Mouse (Mus musculus) lung, embryonic 16.5 days (tissue): ENCODE measurements around the gene Vps13d. TPM values are rescaled to one million over a fixed set of nuclear protein-coding genes. Genes with fewer than 3 reads are reported as not detected.

ENCODE experiments used
- ATAC-seq: fragments of 200-750 bp; cut with Nextera tagmentation; 2 replicates; pipeline ENCODE4 v1.8.0; 2017; ENCODE audit warnings: low read depth, mild to moderate bottlenecking, moderate library complexity
- H3K27ac ChIP-seq: fragments of 300-500 bp; sonication (generic); 2 replicates; pipeline ENCODE4 v1.5.1; 2014; ENCODE audit warnings: mild to moderate bottlenecking, control low read depth, low read length
- H3K27me3 ChIP-seq: fragments of 300-500 bp; sonication (generic); 2 replicates; pipeline ENCODE4 v1.6.1; 2014; ENCODE audit warnings: low read depth, low read length, mixed read lengths; ENCODE audit not compliant: control insufficient read depth, insufficient read depth
- H3K36me3 ChIP-seq: fragments of 300-500 bp; sonication (generic); 2 replicates; pipeline ENCODE4 v1.6.1; 2014; ENCODE audit warnings: low read length; ENCODE audit not compliant: control insufficient read depth, insufficient read depth
- H3K4me1 ChIP-seq: fragments of 300-500 bp; sonication (generic); replicated peaks from 2 replicates; pipeline ENCODE4 v1.6.1; 2014; ENCODE audit warnings: low read length, mixed read lengths; ENCODE audit not compliant: control insufficient read depth, insufficient read depth
- H3K4me2 ChIP-seq: fragments of 300-500 bp; sonication (generic); 2 replicates; pipeline ENCODE4 v1.6.1; 2014; ENCODE audit warnings: low read depth, low read length, control low read depth
- H3K4me3 ChIP-seq: fragments of 300-500 bp; sonication (generic); 2 replicates; pipeline ENCODE4 v1.5.1; 2014; ENCODE audit warnings: mild to moderate bottlenecking, low read length, control low read depth
- H3K9ac ChIP-seq: fragments of 300-500 bp; sonication (generic); 2 replicates; pipeline ENCODE4 v1.6.1; 2014; ENCODE audit warnings: low read length, control low read depth
- H3K9me3 ChIP-seq: fragments of 300-500 bp; sonication (generic); 2 replicates; pipeline ENCODE4 v1.6.1; 2016; ENCODE audit warnings: low read length; ENCODE audit not compliant: control insufficient read depth
- WGBS: fragments of 180-500 bp; shearing (Covaris S2); extraction: QIAGEN DNeasy Blood & Tissue Kit; methylation state at CpG from one replicate; pipeline ENCODE4 v1.1.7; 2014; 5-methylcytosine and 5-hydroxymethylcytosine counted together
- polyA plus RNA-seq: library from polyadenylated mRNA; unstranded; fragments of >200 nt; fragmentation: Nextera tagmentation; extraction: Ambion mirVana; gene quantifications from 2 replicates; pipeline ENCODE4 v1.2.1, GENCODE M21; 2015

Gene Vps13d
- polyA plus RNA-seq, 1 experiment from 2014 or later = 5.9 TPM

GRCm38 (mm10) chr4:144999903-145000382 is 194.9 kb downstream of the Vps13d start:
- WGBS = 8% methylated on average over 20 of the region's 20 CpGs
- H3K27ac ChIP-seq = peak overlapping the region; percentile 92
- 0 out of 2 replicates have a peak overlapping the region, but pooled peaks have one; percentile 29 for H3K9ac ChIP-seq
- H3K4me1 ChIP-seq = peaks cover 53% of the 10 kb centered on the region
- H3K36me3 ChIP-seq = no peaks in the 10 kb centered on the region
- peak; percentile 92 for ATAC-seq
- H3K27me3 ChIP-seq = no peaks in the 10 kb centered on the region
- no peak overlapping the region for H3K4me3 ChIP-seq
- H3K4me2 ChIP-seq = peak overlapping the region; percentile 21; the same call in 1 of the 2 replicates
- H3K9me3 ChIP-seq = no peaks in the 10 kb centered on the region

DNA sequence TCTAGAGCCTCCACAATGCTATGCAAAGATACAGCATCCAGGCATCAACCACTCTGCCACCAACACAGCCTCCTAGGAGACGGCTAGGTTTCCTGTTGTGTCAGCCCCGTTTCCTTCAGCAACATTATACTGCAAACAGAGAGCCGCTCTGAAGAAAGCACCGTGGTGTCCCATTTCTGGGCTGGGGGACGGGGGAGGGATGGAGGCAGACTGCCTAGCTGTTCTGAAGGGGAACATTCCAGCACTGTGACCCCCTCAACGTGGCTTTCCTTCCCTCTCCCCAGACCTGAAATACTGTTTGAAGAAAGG is 195.3 kb downstream of the Vps13d start:
- ATAC-seq = peak; percentile 39
- Histone ChIP-seq H3K36me3 (no peaks in the 10 kb centered on the region), H3K4me3 (no peak overlapping the region), H3K4me1 (peaks cover 53% of the 10 kb centered on the region), H3K27me3 (no peaks in the 10 kb centered on the region), H3K27ac (peak overlapping the region; percentile 92), H3K4me2 (peak overlapping the region; percentile 21; the same call in 1 of the 2 replicates), H3K9ac (peak overlapping the region; percentile 29; the same call in 1 of the 2 replicates), H3K9me3 (no peaks in the 10 kb centered on the region)
- 7% methylated on average over 6 of the region's 6 CpGs for WGBS

DNA sequence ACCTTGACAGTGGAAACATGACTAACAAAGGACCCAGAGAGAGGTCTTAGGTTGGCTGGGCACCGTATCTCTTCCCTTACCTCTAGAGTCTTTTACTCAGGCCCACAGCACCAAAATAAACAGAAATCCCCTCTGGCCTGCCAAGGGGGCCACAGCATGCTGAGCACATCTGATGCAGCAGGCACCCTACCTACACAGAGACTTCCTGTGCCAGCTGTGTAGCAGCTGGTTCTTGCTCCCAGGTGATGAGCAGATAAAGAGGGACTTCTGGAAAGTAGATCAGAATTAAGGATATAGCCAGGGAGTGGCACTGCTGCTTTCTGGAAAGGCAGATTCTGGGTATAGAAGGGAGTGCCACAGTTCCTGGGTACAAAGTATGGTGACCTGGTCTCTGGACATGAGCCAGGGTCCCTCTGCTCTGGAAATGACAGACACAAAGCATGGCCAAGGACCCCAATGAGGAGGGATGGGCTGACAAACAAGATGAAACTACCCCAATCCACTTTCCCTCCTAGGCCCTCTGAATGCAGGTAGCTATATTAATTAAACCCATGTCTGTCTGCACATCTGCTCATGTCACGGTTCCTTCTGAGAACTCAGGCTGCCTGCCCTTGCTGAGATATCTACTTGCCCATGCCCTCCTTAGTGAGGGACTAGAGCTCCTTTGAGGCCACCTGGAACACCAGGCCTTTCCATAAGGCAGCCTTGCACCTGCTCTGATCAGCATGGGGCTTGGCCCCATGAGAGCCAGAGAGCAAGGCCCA is 195.8 kb downstream of the Vps13d start:
- peaks cover 52% of the 10 kb centered on the region for H3K4me1 ChIP-seq
- H3K27me3 ChIP-seq = no peaks in the 10 kb centered on the region
- H3K4me2 ChIP-seq = no peak overlapping the region
- no peaks in the 10 kb centered on the region for H3K36me3 ChIP-seq
- H3K9me3 ChIP-seq = no peaks in the 10 kb centered on the region
- H3K9ac ChIP-seq = peak overlapping the region; percentile 29; the same call in 1 of the 2 replicates
- H3K4me3 ChIP-seq = no peak overlapping the region
- ATAC-seq = no peak
- 68% methylated on average over 2 of the region's 2 CpGs for WGBS
- peak overlapping the region; percentile 92 for H3K27ac ChIP-seq

DNA sequence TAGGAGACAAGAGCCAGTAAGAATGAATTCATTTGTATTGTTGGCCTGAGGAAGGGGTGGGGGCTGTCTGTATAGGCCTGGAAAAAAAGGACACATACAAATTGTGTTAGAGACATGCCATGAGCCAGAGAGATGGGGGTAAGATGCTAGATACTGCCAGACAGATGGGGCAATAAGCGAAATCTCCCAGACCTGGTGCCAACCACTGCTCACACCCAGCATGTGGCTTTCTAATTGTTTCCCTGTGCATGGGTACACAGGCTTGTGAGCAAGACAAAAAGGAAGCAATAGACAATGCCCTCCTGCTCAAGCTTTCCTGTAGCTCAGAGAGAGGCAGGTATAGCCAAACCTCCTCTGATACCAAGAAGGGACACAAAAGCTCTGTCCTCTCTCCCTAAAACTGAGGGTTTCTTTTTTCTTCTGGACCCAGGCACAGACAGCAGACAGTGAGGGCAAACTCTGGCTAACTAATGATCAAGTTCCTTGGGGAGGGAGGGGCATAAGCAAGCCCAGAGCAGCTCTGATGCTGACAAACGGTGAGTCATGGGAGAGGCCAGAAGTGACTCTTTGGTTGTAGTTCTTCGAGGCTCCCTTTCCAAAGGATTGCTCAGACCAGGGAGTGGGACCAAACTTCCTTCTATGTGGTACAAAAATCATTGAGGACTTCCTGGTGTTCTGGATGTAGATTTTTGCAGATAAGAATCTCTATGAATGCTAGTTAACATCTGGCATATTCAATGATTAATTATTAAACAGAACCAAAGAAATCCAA is 196.7 kb downstream of the Vps13d start:
- Histone ChIP-seq H3K9ac (no peak overlapping the region), H3K4me2 (no peak overlapping the region), H3K4me3 (no peak overlapping the region), H3K27me3 (no peaks in the 10 kb centered on the region), H3K27ac (no peak overlapping the region), H3K4me1 (peaks cover 62% of the 10 kb centered on the region), H3K9me3 (no peaks in the 10 kb centered on the region), H3K36me3 (no peaks in the 10 kb centered on the region)
- 34% methylated on average over 3 of the region's 3 CpGs for WGBS
- no peak for ATAC-seq

DNA sequence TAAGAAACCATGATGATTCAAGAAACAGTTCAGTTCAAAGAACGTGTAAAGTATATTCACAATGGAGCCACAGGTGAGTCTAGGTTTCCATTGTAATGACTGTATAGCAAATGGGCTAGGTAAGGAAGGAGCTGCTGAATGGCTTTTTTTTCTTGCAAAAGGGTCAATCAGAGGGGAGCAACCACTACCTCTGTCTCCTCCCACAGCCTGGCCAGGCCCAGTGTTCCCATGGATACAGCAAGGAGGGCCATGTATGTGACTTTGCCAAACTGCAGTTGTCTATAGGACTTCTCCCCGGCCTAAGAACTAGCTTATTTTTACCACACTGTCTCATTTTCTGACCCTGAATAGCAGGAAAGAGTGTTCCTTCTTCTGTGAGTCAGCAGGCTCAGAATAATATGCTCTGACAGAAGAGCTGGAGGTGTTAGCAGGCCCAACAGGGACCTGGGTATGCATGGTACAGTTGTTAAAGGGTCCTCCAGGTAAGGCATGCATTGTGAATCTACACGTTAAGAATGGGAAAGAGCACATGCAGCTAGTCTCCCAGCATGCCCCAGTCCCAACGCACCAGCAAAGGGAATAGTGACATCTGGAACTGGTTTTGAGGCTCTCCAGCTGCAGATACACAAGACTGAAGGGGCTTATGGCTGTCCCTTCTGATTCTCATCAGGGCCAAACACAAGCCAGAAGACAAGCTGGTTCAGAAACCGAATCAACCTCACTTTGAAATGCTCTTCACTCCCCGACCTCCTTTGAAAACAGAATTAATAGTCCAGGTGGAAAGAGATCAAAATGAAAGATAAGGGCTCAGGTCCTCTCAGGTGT is 197.6 kb downstream of the Vps13d start:
- H3K4me2 ChIP-seq = no peak overlapping the region
- no peaks in the 10 kb centered on the region for H3K9me3 ChIP-seq
- H3K36me3 ChIP-seq = no peaks in the 10 kb centered on the region
- no peak overlapping the region for H3K4me3 ChIP-seq
- no peak overlapping the region for H3K27ac ChIP-seq
- 53% methylated on average over 6 of the region's 6 CpGs for WGBS
- H3K9ac ChIP-seq = no peak overlapping the region
- H3K4me1 ChIP-seq = peaks cover 69% of the 10 kb centered on the region
- H3K27me3 ChIP-seq = no peaks in the 10 kb centered on the region
- ATAC-seq = no peak

DNA sequence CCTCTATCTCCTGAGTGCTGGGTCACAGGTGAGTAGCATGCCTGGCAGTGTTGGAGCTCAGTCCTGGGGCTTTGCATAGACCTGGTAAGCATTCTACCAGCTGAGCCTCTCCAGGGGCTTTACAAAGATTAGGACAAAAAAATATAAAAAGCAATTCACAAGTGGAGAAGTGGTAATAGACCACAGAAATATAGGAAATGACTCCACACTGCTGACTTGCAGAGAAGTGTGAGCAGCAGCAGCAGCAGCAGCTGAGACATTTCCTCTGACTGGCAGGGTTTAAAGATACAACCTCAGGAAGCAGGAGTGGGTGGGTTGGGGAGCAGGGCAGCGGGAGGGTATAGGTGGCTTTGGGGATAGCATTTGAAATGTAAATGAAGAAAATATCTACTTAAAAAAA is 199.0 kb downstream of the Vps13d start:
- no peak overlapping the region for H3K27ac ChIP-seq
- ATAC-seq = no peak
- no peak overlapping the region for H3K4me2 ChIP-seq
- H3K9ac ChIP-seq = no peak overlapping the region
- no peaks in the 10 kb centered on the region for H3K9me3 ChIP-seq
- no peaks in the 10 kb centered on the region for H3K36me3 ChIP-seq
- WGBS = 26% methylated on average over 1 of the region's 1 CpGs
- H3K4me3 ChIP-seq = no peak overlapping the region
- H3K27me3 ChIP-seq = no peaks in the 10 kb centered on the region
- peaks cover 67% of the 10 kb centered on the region for H3K4me1 ChIP-seq

- Histone ChIP-seq H3K36me3 (no peaks in the 10 kb centered on the region), H3K9me3 (no peaks in the 10 kb centered on the region), H3K27ac (peak overlapping the region; percentile 60), H3K4me2 (no peak overlapping the region), H3K4me1 (peaks cover 41% of the 10 kb centered on the region), H3K27me3 (no peaks in the 10 kb centered on the region), H3K9ac (no peak overlapping the region), H3K4me3 (no peak overlapping the region)
- peak; percentile 72 for ATAC-seq
- 26% methylated on average over 9 of the region's 9 CpGs for WGBS
Observed at GRCm38 (mm10) chr4:144993047-144993917, 201.5 kb downstream of the Vps13d start.

DNA sequence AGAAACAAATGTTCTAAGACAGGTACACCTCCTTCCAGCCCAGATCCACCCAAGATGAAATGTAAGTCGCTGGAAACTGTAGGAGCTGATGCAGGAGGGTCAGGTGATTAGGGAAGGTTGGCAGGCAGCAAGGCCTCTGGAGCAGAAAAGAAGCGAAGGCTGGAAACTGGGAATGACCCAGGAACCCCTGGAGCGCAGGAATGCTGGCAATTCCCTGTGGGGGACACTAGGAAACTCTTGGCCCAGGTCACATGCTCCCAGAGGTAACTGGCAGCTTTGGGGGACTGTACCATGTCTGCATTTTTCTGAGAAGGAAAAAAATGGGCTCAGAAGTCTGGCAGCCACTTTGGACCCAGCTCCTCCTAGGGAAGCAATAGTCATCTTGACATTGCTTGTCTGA is 202.4 kb downstream of the Vps13d start:
- ATAC-seq = no peak
- H3K9me3 ChIP-seq = no peaks in the 10 kb centered on the region
- H3K4me1 ChIP-seq = peaks cover 33% of the 10 kb centered on the region
- no peak overlapping the region for H3K4me2 ChIP-seq
- H3K27ac ChIP-seq = no peak overlapping the region
- no peak overlapping the region for H3K4me3 ChIP-seq
- H3K27me3 ChIP-seq = no peaks in the 10 kb centered on the region
- WGBS = 48% methylated on average over 3 of the region's 3 CpGs
- no peaks in the 10 kb centered on the region for H3K36me3 ChIP-seq
- H3K9ac ChIP-seq = no peak overlapping the region
